Mouse (Mus musculus) lung, postnatal 0 days (tissue): ENCODE data around the gene Znhit1. TPM values are rescaled to one million over a fixed set of nuclear protein-coding genes. Genes with fewer than 3 reads are reported as not detected.

Source experiments
- ATAC-seq: fragments of 200-750 bp; cut with Nextera tagmentation; 2 replicates; pipeline ENCODE4 v1.8.0; 2017; ENCODE audit warnings: moderate library complexity
- DNase-seq: peaks from one replicate; pipeline ENCODE4 v3.0.0-alpha.2; 2016; ENCODE audit warnings: low spot score
- H3K27ac ChIP-seq: fragments of 300-500 bp; sonication (generic); 2 replicates; pipeline ENCODE4 v1.5.1; 2014; ENCODE audit warnings: antibody characterized with exemption, mild to moderate bottlenecking, low read length, mixed read lengths
- H3K27me3 ChIP-seq: fragments of 300-500 bp; sonication (generic); replicated peaks from 2 replicates; pipeline ENCODE4 v1.6.1; 2014; ENCODE audit warnings: low read length, mixed read lengths; ENCODE audit not compliant: insufficient read depth
- H3K36me3 ChIP-seq: fragments of 300-500 bp; sonication (generic); 2 replicates; pipeline ENCODE4 v1.6.1; 2014; ENCODE audit warnings: low read length, mixed read lengths; ENCODE audit not compliant: insufficient read depth
- H3K4me1 ChIP-seq: fragments of 300-500 bp; sonication (generic); 2 replicates; pipeline ENCODE4 v1.6.1; 2014; ENCODE audit warnings: antibody characterized with exemption, low read depth, low read length, mixed read lengths; ENCODE audit not compliant: insufficient read depth
- H3K4me2 ChIP-seq: fragments of 300-500 bp; sonication (generic); replicated peaks from 2 replicates; pipeline ENCODE4 v1.6.1; 2014; ENCODE audit warnings: low read depth, mild to moderate bottlenecking, low read length, moderate library complexity, mixed read lengths
- H3K4me3 ChIP-seq: fragments of 300-500 bp; sonication (generic); 2 replicates; pipeline ENCODE4 v1.5.1; 2014; ENCODE audit warnings: low read depth, low read length
- H3K9ac ChIP-seq: fragments of 300-500 bp; sonication (generic); replicated peaks from 2 replicates; pipeline ENCODE4 v1.6.1; 2014; ENCODE audit warnings: low read depth, mild to moderate bottlenecking
- H3K9me3 ChIP-seq: fragments of 300-500 bp; sonication (generic); 2 replicates; pipeline ENCODE4 v1.6.1; 2016; ENCODE audit warnings: low read length, mixed read lengths
- CTCF ChIP-seq: IDR thresholded peaks from 2 replicates; pipeline ENCODE4 v1.5.1; 2016; ENCODE audit warnings: antibody characterized with exemption, mild to moderate bottlenecking
- EP300 ChIP-seq: IDR thresholded peaks from 2 replicates; pipeline ENCODE4 v1.6.1; 2016; ENCODE audit warnings: antibody characterized with exemption, mild to moderate bottlenecking, control low read depth
- WGBS: fragments of 180-500 bp; shearing (Covaris S2); extraction: QIAGEN DNeasy Blood & Tissue Kit; methylation state at CpG from one replicate; pipeline ENCODE4 v1.1.7; 2014; 5-methylcytosine and 5-hydroxymethylcytosine counted together
- polyA plus RNA-seq: library from polyadenylated mRNA; unstranded; fragments of >200 nt; fragmentation: Nextera tagmentation; extraction: Ambion mirVana; gene quantifications from 2 replicates; pipeline ENCODE4 v1.2.1, GENCODE M21; 2015

Znhit1 gene
- polyA plus RNA-seq, 1 experiment from 2014 or later, result 83.9 TPM

- TF ChIP-seq CTCF, result peak; percentile 15
- TF ChIP-seq EP300, result no peak
- no peak overlapping the region for H3K27ac ChIP-seq
- peaks cover 10% of the 10 kb centered on the region for H3K4me1 ChIP-seq
- no peaks in the 10 kb centered on the region for H3K36me3 ChIP-seq
- WGBS, result under 1% methylated on average over 52 of the region's 52 CpGs
- no peak overlapping the region for H3K9ac ChIP-seq
- ATAC-seq (peak; percentile 74), DNase-seq (peak; percentile 97)
- peaks cover 45% of the 10 kb centered on the region for H3K27me3 ChIP-seq
- no peak overlapping the region; the same call in 1 of the 2 replicates for H3K4me3 ChIP-seq
- H3K9me3 ChIP-seq, result no peaks in the 10 kb centered on the region
- H3K4me2 ChIP-seq, result peak overlapping the region; percentile 40
These were observed 42.0 kb upstream of the Znhit1 start for GRCm38 (mm10) chr5:137029643-137030415.

GRCm38 (mm10) chr5:137029273-137029585, 41.4 kb upstream of the Znhit1 start:
- H3K27me3 ChIP-seq, result peaks cover 45% of the 10 kb centered on the region
- peaks cover 10% of the 10 kb centered on the region for H3K4me1 ChIP-seq
- ATAC-seq, result no peak
- no peak overlapping the region for H3K4me2 ChIP-seq
- H3K9ac ChIP-seq, result no peak overlapping the region
- TF ChIP-seq EP300 (no peak), CTCF (no peak)
- no peaks in the 10 kb centered on the region for H3K9me3 ChIP-seq
- DNase-seq, result no peak
- H3K4me3 ChIP-seq, result no peak overlapping the region
- no peaks in the 10 kb centered on the region for H3K36me3 ChIP-seq
- no peak overlapping the region for H3K27ac ChIP-seq
- WGBS, result 4% methylated on average over 7 of the region's 8 CpGs

- no peak for ATAC-seq
- Histone ChIP-seq H3K9ac (no peak overlapping the region), H3K4me3 (no peak overlapping the region), H3K4me2 (no peak overlapping the region), H3K9me3 (no peaks in the 10 kb centered on the region), H3K27me3 (peaks cover 45% of the 10 kb centered on the region), H3K4me1 (peaks cover 10% of the 10 kb centered on the region), H3K27ac (no peak overlapping the region), H3K36me3 (no peaks in the 10 kb centered on the region)
- DNase-seq, result no peak
- WGBS, result 6% methylated on average over 25 of the region's 29 CpGs
- TF ChIP-seq CTCF (no peak), EP300 (no peak)
These were observed 40.9 kb upstream of the Znhit1 start for GRCm38 (mm10) chr5:137028561-137029272.

- no peaks in the 10 kb centered on the region for H3K9me3 ChIP-seq
- H3K27ac ChIP-seq, result no peak within 1 kb of the TSS
- no peak within 1 kb of the TSS for H3K4me3 ChIP-seq
- H3K4me1 ChIP-seq, result no peaks in the 10 kb centered on the region
- WGBS, result 14% methylated on average over 4 of the region's 4 CpGs
- TF ChIP-seq EP300 (no peak), CTCF (no peak)
- H3K27me3 ChIP-seq, result peaks cover 34% of the 10 kb centered on the region
- H3K4me2 ChIP-seq, result no peak within 1 kb of the TSS
- no peak for ATAC-seq
- no peak within 1 kb of the TSS for H3K9ac ChIP-seq
- no peaks in the 10 kb centered on the region for H3K36me3 ChIP-seq
- no peak for DNase-seq
These were observed 38.3 kb upstream of the Znhit1 start, which contains the start of gene Vgf for GRCm38 (mm10) chr5:137026092-137026491. Gene Vgf (plus strand): TSS chr5:137026392.

- TF ChIP-seq EP300 (no peak), CTCF (peak; percentile 99)
- H3K4me2 ChIP-seq, result no peak overlapping the region
- no peak overlapping the region for H3K4me3 ChIP-seq
- ATAC-seq (peak; percentile 58; the same call in 1 of the 2 replicates), DNase-seq (peak; percentile 69)
- 2% methylated on average over 23 of the region's 23 CpGs for WGBS
- no peak overlapping the region for H3K27ac ChIP-seq
- no peaks in the 10 kb centered on the region for H3K9me3 ChIP-seq
- H3K4me1 ChIP-seq, result no peaks in the 10 kb centered on the region
- H3K9ac ChIP-seq, result no peak overlapping the region
- peaks cover 25% of the 10 kb centered on the region for H3K27me3 ChIP-seq
- H3K36me3 ChIP-seq, result no peaks in the 10 kb centered on the region
These were observed 37.3 kb upstream of the Znhit1 start for GRCm38 (mm10) chr5:137025132-137025531.

- WGBS, result 45% methylated on average over 3 of the region's 3 CpGs
- no peaks in the 10 kb centered on the region for H3K9me3 ChIP-seq
- DNase-seq, result no peak
- no peak overlapping the region for H3K9ac ChIP-seq
- no peak for ATAC-seq
- H3K27ac ChIP-seq, result no peak overlapping the region
- H3K4me3 ChIP-seq, result no peak overlapping the region
- no peak overlapping the region for H3K4me2 ChIP-seq
- H3K4me1 ChIP-seq, result no peaks in the 10 kb centered on the region
- TF ChIP-seq CTCF (no peak), EP300 (no peak)
- no peaks in the 10 kb centered on the region for H3K36me3 ChIP-seq
- peaks cover 17% of the 10 kb centered on the region for H3K27me3 ChIP-seq
These were observed 36.5 kb upstream of the Znhit1 start for GRCm38 (mm10) chr5:137024318-137024717.
